Mouse (Mus musculus): ENCODE measurements at regions not wholly inside any gene's neighbourhood (a gene's known extent, or its start where the extent isn't known, plus 50 kb on each side); places are given as distances from the start of the nearest gene placed in this dataset.

GRCm38 (mm10) chr15:72360049-72360448, 1474.3 kb upstream of the Gm6569 start:
- Histone ChIP-seq H3K27me3 (ENCODE audit: control insufficient read depth, insufficient read depth, low read length) (no peaks in the 10 kb centered on the region), H3K4me3 (ENCODE audit: insufficient read depth, low read depth, low read length) (no peak overlapping the region), H3K27ac (replicated peaks; ENCODE audit: insufficient read depth, low read depth, low read length) (no peak overlapping the region), H3K36me3 (ENCODE audit: control insufficient read depth, insufficient read depth, low read length) (no peaks in the 10 kb centered on the region), H3K79me2 (ENCODE audit: control insufficient read depth, insufficient read depth, low read length) (no peaks in the 10 kb centered on the region), H3K9ac (ENCODE audit: low read depth, low read length) (no peak overlapping the region), H3K4me1 (ENCODE audit: control insufficient read depth, insufficient read depth, low read length) (no peaks in the 10 kb centered on the region)
- TF ChIP-seq CTCF (IDR thresholded peaks at IDR 0.05; ENCODE audit: low read depth, low read length) (no peak), POLR2A (IDR thresholded peaks at IDR 0.05; ENCODE audit: extremely low read depth, insufficient read depth, low read length) (no peak)
- DNase-seq (ENCODE audit: extremely low read depth, low read depth, low spot score), result no peak
- WGBS, result 98% methylated on average over 3 of the region's 3 CpGs

GRCm38 (mm10) chr15:72360463-72361030, 1473.8 kb upstream of the Gm6569 start:
- Histone ChIP-seq H3K27me3 (ENCODE audit: control insufficient read depth, insufficient read depth, low read length) (no peaks in the 10 kb centered on the region), H3K36me3 (ENCODE audit: control insufficient read depth, insufficient read depth, low read length) (no peaks in the 10 kb centered on the region), H3K4me1 (ENCODE audit: control insufficient read depth, insufficient read depth, low read length) (no peaks in the 10 kb centered on the region), H3K4me3 (ENCODE audit: insufficient read depth, low read depth, low read length) (no peak overlapping the region), H3K79me2 (ENCODE audit: control insufficient read depth, insufficient read depth, low read length) (no peaks in the 10 kb centered on the region), H3K9ac (ENCODE audit: low read depth, low read length) (no peak overlapping the region), H3K27ac (replicated peaks; ENCODE audit: insufficient read depth, low read depth, low read length) (no peak overlapping the region)
- DNase-seq (ENCODE audit: extremely low read depth, low read depth, low spot score), result no peak
- no peak for TF ChIP-seq POLR2A (IDR thresholded peaks at IDR 0.05; ENCODE audit: extremely low read depth, insufficient read depth, low read length)
- TF ChIP-seq CTCF (IDR thresholded peaks at IDR 0.05; ENCODE audit: low read depth, low read length), result no peak
- 80% methylated on average over 4 of the region's 4 CpGs for WGBS

- no peak overlapping the region for H3K27ac ChIP-seq (replicated peaks; ENCODE audit: insufficient read depth, low read depth, low read length)
- H3K4me3 ChIP-seq (ENCODE audit: insufficient read depth, low read depth, low read length), result no peak overlapping the region
- no peaks in the 10 kb centered on the region for H3K36me3 ChIP-seq (ENCODE audit: control insufficient read depth, insufficient read depth, low read length)
- DNase-seq (ENCODE audit: extremely low read depth, low read depth, low spot score), result no peak
- no peak for TF ChIP-seq CTCF (IDR thresholded peaks at IDR 0.05; ENCODE audit: low read depth, low read length)
- no peak for TF ChIP-seq POLR2A (IDR thresholded peaks at IDR 0.05; ENCODE audit: extremely low read depth, insufficient read depth, low read length)
- no peaks in the 10 kb centered on the region for H3K79me2 ChIP-seq (ENCODE audit: control insufficient read depth, insufficient read depth, low read length)
- H3K4me1 ChIP-seq (ENCODE audit: control insufficient read depth, insufficient read depth, low read length), result no peaks in the 10 kb centered on the region
- WGBS, result 85% methylated on average over 4 of the region's 4 CpGs
- H3K27me3 ChIP-seq (ENCODE audit: control insufficient read depth, insufficient read depth, low read length), result no peaks in the 10 kb centered on the region
- no peak overlapping the region for H3K9ac ChIP-seq (ENCODE audit: low read depth, low read length)
Observed at GRCm38 (mm10) chr15:72373041-72373440, 1461.3 kb upstream of the Gm6569 start.

GRCm38 (mm10) chr15:72377201-72377600, 1457.2 kb upstream of the Gm6569 start:
- no peak for TF ChIP-seq POLR2A (IDR thresholded peaks at IDR 0.05; ENCODE audit: extremely low read depth, insufficient read depth, low read length)
- no peak for TF ChIP-seq CTCF (IDR thresholded peaks at IDR 0.05; ENCODE audit: low read depth, low read length)
- Histone ChIP-seq H3K79me2 (ENCODE audit: control insufficient read depth, insufficient read depth, low read length) (no peaks in the 10 kb centered on the region), H3K36me3 (ENCODE audit: control insufficient read depth, insufficient read depth, low read length) (no peaks in the 10 kb centered on the region), H3K27ac (replicated peaks; ENCODE audit: insufficient read depth, low read depth, low read length) (no peak overlapping the region), H3K9ac (ENCODE audit: low read depth, low read length) (no peak overlapping the region), H3K27me3 (ENCODE audit: control insufficient read depth, insufficient read depth, low read length) (no peaks in the 10 kb centered on the region), H3K4me1 (ENCODE audit: control insufficient read depth, insufficient read depth, low read length) (no peaks in the 10 kb centered on the region), H3K4me3 (ENCODE audit: insufficient read depth, low read depth, low read length) (no peak overlapping the region)
- DNase-seq (ENCODE audit: extremely low read depth, low read depth, low spot score), result no peak

- Histone ChIP-seq H3K27ac (replicated peaks; ENCODE audit: insufficient read depth, low read depth, low read length) (no peak overlapping the region), H3K36me3 (ENCODE audit: control insufficient read depth, insufficient read depth, low read length) (no peaks in the 10 kb centered on the region), H3K4me1 (ENCODE audit: control insufficient read depth, insufficient read depth, low read length) (no peaks in the 10 kb centered on the region), H3K27me3 (ENCODE audit: control insufficient read depth, insufficient read depth, low read length) (no peaks in the 10 kb centered on the region), H3K9ac (ENCODE audit: low read depth, low read length) (no peak overlapping the region), H3K4me3 (ENCODE audit: insufficient read depth, low read depth, low read length) (no peak overlapping the region), H3K79me2 (ENCODE audit: control insufficient read depth, insufficient read depth, low read length) (no peaks in the 10 kb centered on the region)
- no peak for DNase-seq (ENCODE audit: extremely low read depth, low read depth, low spot score)
- 70% methylated on average over 4 of the region's 4 CpGs for WGBS
- TF ChIP-seq CTCF (IDR thresholded peaks at IDR 0.05; ENCODE audit: low read depth, low read length) (no peak), POLR2A (IDR thresholded peaks at IDR 0.05; ENCODE audit: extremely low read depth, insufficient read depth, low read length) (no peak)
Observed at GRCm38 (mm10) chr15:72379291-72379690, 1455.1 kb upstream of the Gm6569 start.

- no peak overlapping the region for H3K27ac ChIP-seq (replicated peaks; ENCODE audit: insufficient read depth, low read depth, low read length)
- H3K36me3 ChIP-seq (ENCODE audit: control insufficient read depth, insufficient read depth, low read length), result no peaks in the 10 kb centered on the region
- no peaks in the 10 kb centered on the region for H3K79me2 ChIP-seq (ENCODE audit: control insufficient read depth, insufficient read depth, low read length)
- DNase-seq (ENCODE audit: extremely low read depth, low read depth, low spot score), result no peak
- TF ChIP-seq CTCF (IDR thresholded peaks at IDR 0.05; ENCODE audit: low read depth, low read length), result no peak
- TF ChIP-seq POLR2A (IDR thresholded peaks at IDR 0.05; ENCODE audit: extremely low read depth, insufficient read depth, low read length), result no peak
- no peaks in the 10 kb centered on the region for H3K4me1 ChIP-seq (ENCODE audit: control insufficient read depth, insufficient read depth, low read length)
- WGBS, result 79% methylated on average over 8 of the region's 8 CpGs
- no peaks in the 10 kb centered on the region for H3K27me3 ChIP-seq (ENCODE audit: control insufficient read depth, insufficient read depth, low read length)
- H3K9ac ChIP-seq (ENCODE audit: low read depth, low read length), result no peak overlapping the region
- no peak overlapping the region for H3K4me3 ChIP-seq (ENCODE audit: insufficient read depth, low read depth, low read length)
Observed at GRCm38 (mm10) chr15:72381164-72381563, 1453.2 kb upstream of the Gm6569 start.
